In the genomic region with DNA sequence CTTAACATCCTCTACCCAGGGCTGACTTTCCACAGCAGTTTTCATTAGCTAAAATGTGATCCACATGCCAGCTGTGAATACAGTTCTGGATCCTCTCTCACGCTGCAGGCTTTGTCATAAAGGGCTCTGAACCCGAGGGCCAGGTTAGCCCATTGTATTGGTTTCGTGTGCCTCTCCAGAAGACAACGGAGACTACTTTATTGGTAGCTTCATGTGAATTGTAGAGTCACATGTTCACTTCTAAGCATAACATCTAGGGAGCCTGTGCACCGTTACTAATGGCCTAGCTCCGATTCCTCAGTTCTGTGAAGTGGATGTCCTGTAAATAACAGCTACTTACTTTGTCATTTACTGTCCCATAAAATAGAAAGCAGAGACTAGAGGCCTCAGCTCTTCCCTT, we compare ENCODE assay signal across 10 mouse cellular contexts. TPM values are rescaled to one million over a fixed set of nuclear protein-coding genes. Genes with fewer than 3 reads are reported as not detected.
DNase-seq lines count a peak whose midpoint lies in the region; ATAC-seq and TF ChIP-seq lines count a peak whose summit lies in the region.
"Had no signal": no experiment of that assay in that cellular context is flagged by ENCODE, and none has a peak within 500 bp of the region (broad histone marks: within the 10 kb centered on the region; RNA-seq: fewer than 3 reads in every experiment).

No protein-coding gene starts in this region.

- no peak overlapping the region for H3K9ac ChIP-seq in embryonic facial prominence, embryonic 12.5 days
- 0 out of 2 replicates have a peak overlapping the region, but pooled peaks have one; percentile 38 for H3K9ac ChIP-seq in kidney, embryonic 16.5 days (replicated peaks; ENCODE audit: low read length)
- H3K9ac ChIP-seq in neural tube, embryonic 14.5 days (replicated peaks; ENCODE audit: low read depth, low read length), result no peak overlapping the region
- H3K9ac ChIP-seq in forebrain, embryonic 16.5 days (replicated peaks; ENCODE audit: low read depth, low read length), result no peak overlapping the region
- H3K9ac ChIP-seq: forebrain, postnatal 0 days had no signal

- no peak overlapping the region for H3K4me3 ChIP-seq in embryonic facial prominence, embryonic 12.5 days
- no peak overlapping the region for H3K4me3 ChIP-seq in embryonic facial prominence, embryonic 10.5 days
- H3K4me3 ChIP-seq in kidney, embryonic 16.5 days (ENCODE audit: low read length), result peak overlapping the region; percentile 18
- no peak overlapping the region for H3K4me3 ChIP-seq in embryonic fibroblast, embryonic 13.5 days (ENCODE audit: insufficient read depth, low read length)
- no peak overlapping the region; the same call in 1 of the 2 replicates for H3K4me3 ChIP-seq in neural tube, embryonic 14.5 days (ENCODE audit: low read depth, low read length)
- H3K4me3 ChIP-seq in forebrain, embryonic 16.5 days (replicated peaks; ENCODE audit: low read length), result no peak overlapping the region

- ATAC-seq in embryonic facial prominence, embryonic 12.5 days (ENCODE audit: insufficient number of reproducible peaks, insufficient read depth, low FRiP score, low TSS enrichment), result no peak
- ATAC-seq in kidney, embryonic 16.5 days (ENCODE audit: low FRiP score, low TSS enrichment), result no peak
- ATAC-seq in neural tube, embryonic 14.5 days (ENCODE audit: low read depth), result no peak
- no peak for ATAC-seq in forebrain, embryonic 16.5 days
- ATAC-seq: forebrain, postnatal 0 days had no signal

- H3K27me3 ChIP-seq in embryonic facial prominence, embryonic 12.5 days, result peaks cover 33% of the 10 kb centered on the region
- H3K27me3 ChIP-seq in embryonic facial prominence, embryonic 10.5 days (replicated peaks; ENCODE audit: low read depth, poor library complexity, severe bottlenecking), result peaks cover 57% of the 10 kb centered on the region
- peaks cover 13% of the 10 kb centered on the region for H3K27me3 ChIP-seq in kidney, embryonic 16.5 days (ENCODE audit: insufficient read depth, low read length)
- H3K27me3 ChIP-seq in neural tube, embryonic 14.5 days (ENCODE audit: control insufficient read depth, insufficient read depth, low read length), result peaks cover 13% of the 10 kb centered on the region
- peaks cover 34% of the 10 kb centered on the region for H3K27me3 ChIP-seq in forebrain, embryonic 16.5 days (replicated peaks; ENCODE audit: control insufficient read depth, insufficient read depth, low read length)

- WGBS in embryonic facial prominence, embryonic 12.5 days, result 71% methylated on average over 6 of the region's 6 CpGs
- WGBS in embryonic facial prominence, embryonic 10.5 days, result 79% methylated on average over 6 of the region's 6 CpGs
- WGBS in kidney, embryonic 16.5 days, result 45% methylated on average over 6 of the region's 6 CpGs
- WGBS in neural tube, embryonic 14.5 days, result 53% methylated on average over 6 of the region's 6 CpGs
- 86% methylated on average over 6 of the region's 6 CpGs for WGBS in forebrain, embryonic 16.5 days

- TF ChIP-seq POLR2A in embryonic fibroblast, embryonic 13.5 days (IDR thresholded peaks at IDR 0.05; ENCODE audit: low read depth, low read length), result no peak

- H3K36me3 ChIP-seq in embryonic facial prominence, embryonic 12.5 days, result no peaks in the 10 kb centered on the region
- H3K36me3 ChIP-seq in embryonic facial prominence, embryonic 10.5 days (replicated peaks), result no peaks in the 10 kb centered on the region
- no peaks in the 10 kb centered on the region for H3K36me3 ChIP-seq in kidney, embryonic 16.5 days (ENCODE audit: insufficient read depth, low read length)
- H3K36me3 ChIP-seq in neural tube, embryonic 14.5 days (ENCODE audit: control insufficient read depth, insufficient read depth, low read length), result no peaks in the 10 kb centered on the region
- no peaks in the 10 kb centered on the region for H3K36me3 ChIP-seq in forebrain, embryonic 16.5 days (ENCODE audit: control insufficient read depth, insufficient read depth)

- no peak for DNase-seq in embryonic facial prominence, embryonic 10.5 days (ENCODE audit: low spot score)
- no peak for DNase-seq in kidney, postnatal 14 days
- DNase-seq in right cerebral cortex, postnatal 25 days, result no peak
- DNase-seq: forebrain, postnatal 0 days; lung, postnatal 4 days had no signal

- no peak for TF ChIP-seq CTCF in embryonic fibroblast, embryonic 13.5 days (IDR thresholded peaks at IDR 0.05; ENCODE audit: borderline replicate concordance, insufficient read depth, low read length)

- peak overlapping the region; percentile 17; the same call in 1 of the 2 replicates for H3K4me2 ChIP-seq in embryonic facial prominence, embryonic 12.5 days (replicated peaks)
- H3K4me2 ChIP-seq in kidney, embryonic 16.5 days (replicated peaks; ENCODE audit: low read depth, low read length), result peak overlapping the region; percentile 100
- peak overlapping the region; percentile 24; the same call in 1 of the 2 replicates for H3K4me2 ChIP-seq in neural tube, embryonic 14.5 days (ENCODE audit: low read depth, low read length)
- H3K4me2 ChIP-seq in forebrain, embryonic 16.5 days (ENCODE audit: low read length), result no peak overlapping the region

- no peaks in the 10 kb centered on the region for H3K9me3 ChIP-seq in embryonic facial prominence, embryonic 12.5 days
- no peaks in the 10 kb centered on the region for H3K9me3 ChIP-seq in embryonic facial prominence, embryonic 10.5 days
- no peaks in the 10 kb centered on the region for H3K9me3 ChIP-seq in kidney, embryonic 16.5 days (ENCODE audit: low read length)
- no peaks in the 10 kb centered on the region for H3K9me3 ChIP-seq in neural tube, embryonic 14.5 days (ENCODE audit: control insufficient read depth, low read length)
- no peaks in the 10 kb centered on the region for H3K9me3 ChIP-seq in forebrain, embryonic 16.5 days (ENCODE audit: control insufficient read depth, low read length)

- H3K27ac ChIP-seq in embryonic facial prominence, embryonic 12.5 days, result no peak overlapping the region
- no peak overlapping the region for H3K27ac ChIP-seq in embryonic facial prominence, embryonic 10.5 days (replicated peaks)
- no peak overlapping the region for H3K27ac ChIP-seq in kidney, embryonic 16.5 days (ENCODE audit: low read length)
- 0 out of 2 replicates have a peak overlapping the region, but pooled peaks have one; percentile 23 for H3K27ac ChIP-seq in embryonic fibroblast, embryonic 13.5 days (ENCODE audit: insufficient read depth, low read length)
- H3K27ac ChIP-seq in neural tube, embryonic 14.5 days (ENCODE audit: low read depth, low read length), result no peak overlapping the region
- H3K27ac ChIP-seq in forebrain, embryonic 16.5 days (ENCODE audit: low read length), result no peak overlapping the region

- H3K4me1 ChIP-seq in embryonic facial prominence, embryonic 12.5 days, result peaks cover 18% of the 10 kb centered on the region
- H3K4me1 ChIP-seq in embryonic facial prominence, embryonic 10.5 days, result peaks cover 34% of the 10 kb centered on the region
- H3K4me1 ChIP-seq in kidney, embryonic 16.5 days (ENCODE audit: insufficient read depth, low read length), result peaks cover 51% of the 10 kb centered on the region
- H3K4me1 ChIP-seq in embryonic fibroblast, embryonic 13.5 days (ENCODE audit: control insufficient read depth, insufficient read depth, low read length), result no peaks in the 10 kb centered on the region; the same call in none of the 2 replicates
- peaks cover 20% of the 10 kb centered on the region for H3K4me1 ChIP-seq in neural tube, embryonic 14.5 days (ENCODE audit: control insufficient read depth, insufficient read depth, low read length)
- H3K4me1 ChIP-seq in forebrain, embryonic 16.5 days (replicated peaks; ENCODE audit: control insufficient read depth, insufficient read depth, low read length), result peaks cover 30% of the 10 kb centered on the region

RNA-seq across cellular contexts. Expression of gene Ptger4, which starts 3.6 kb away (rescaled TPM):
- polyA plus RNA-seq in embryonic facial prominence, embryonic 12.5 days (2016; fragmentation: Nextera tagmentation; extraction: Ambion mirVana), result 3.7 and 4.0 TPM in 2 replicates
- 1.00 and 1.0 TPM in 2 replicates for polyA plus RNA-seq in embryonic facial prominence, embryonic 10.5 days (2016; fragmentation: Nextera tagmentation; extraction: Ambion mirVana)
- polyA plus RNA-seq in kidney, embryonic 16.5 days (2015; fragmentation: Nextera tagmentation; extraction: Ambion mirVana), result 5.2 and 5.4 TPM in 2 replicates
- 4.0 and 4.3 TPM in 2 replicates for polyA plus RNA-seq in embryonic fibroblast, embryonic 13.5 days (2011; ENCODE audit: insufficient read length, low read depth, missing spikeins)
- polyA plus RNA-seq in neural tube, embryonic 14.5 days (2014; fragmentation: Nextera tagmentation; extraction: Ambion mirVana), result 5.8 and 5.9 TPM in 2 replicates
- polyA plus RNA-seq in forebrain, embryonic 16.5 days (2015; fragmentation: Nextera tagmentation; extraction: Ambion mirVana), result 0.52 and 0.63 TPM in 2 replicates

RNA-seq across cellular contexts. Expression of gene Ttc33, which starts 55.0 kb away (rescaled TPM):
- polyA plus RNA-seq in embryonic facial prominence, embryonic 12.5 days (2016; fragmentation: Nextera tagmentation; extraction: Ambion mirVana), result 42.6 and 43.0 TPM in 2 replicates
- 34.9 and 35.7 TPM in 2 replicates for polyA plus RNA-seq in embryonic facial prominence, embryonic 10.5 days (2016; fragmentation: Nextera tagmentation; extraction: Ambion mirVana)
- polyA plus RNA-seq in kidney, embryonic 16.5 days (2015; fragmentation: Nextera tagmentation; extraction: Ambion mirVana), result 44.3 and 46.4 TPM in 2 replicates
- polyA plus RNA-seq in embryonic fibroblast, embryonic 13.5 days (2011; ENCODE audit: insufficient read length, low read depth, missing spikeins), result 23.2 and 28.7 TPM in 2 replicates
- polyA plus RNA-seq in neural tube, embryonic 14.5 days (2014; fragmentation: Nextera tagmentation; extraction: Ambion mirVana), result 58.6 and 63.3 TPM in 2 replicates
- 64.6 and 70.7 TPM in 2 replicates for polyA plus RNA-seq in forebrain, embryonic 16.5 days (2015; fragmentation: Nextera tagmentation; extraction: Ambion mirVana)
